Mouse (Mus musculus): ENCODE measurements around the gene Zbtb44. TPM values are rescaled to one million over a fixed set of nuclear protein-coding genes. Genes with fewer than 3 reads are reported as not detected.

The Zbtb44 gene
- total and polyA plus RNA-seq, 3 experiments = 9.8 to 15.1 TPM; not detected in 1

DNA sequence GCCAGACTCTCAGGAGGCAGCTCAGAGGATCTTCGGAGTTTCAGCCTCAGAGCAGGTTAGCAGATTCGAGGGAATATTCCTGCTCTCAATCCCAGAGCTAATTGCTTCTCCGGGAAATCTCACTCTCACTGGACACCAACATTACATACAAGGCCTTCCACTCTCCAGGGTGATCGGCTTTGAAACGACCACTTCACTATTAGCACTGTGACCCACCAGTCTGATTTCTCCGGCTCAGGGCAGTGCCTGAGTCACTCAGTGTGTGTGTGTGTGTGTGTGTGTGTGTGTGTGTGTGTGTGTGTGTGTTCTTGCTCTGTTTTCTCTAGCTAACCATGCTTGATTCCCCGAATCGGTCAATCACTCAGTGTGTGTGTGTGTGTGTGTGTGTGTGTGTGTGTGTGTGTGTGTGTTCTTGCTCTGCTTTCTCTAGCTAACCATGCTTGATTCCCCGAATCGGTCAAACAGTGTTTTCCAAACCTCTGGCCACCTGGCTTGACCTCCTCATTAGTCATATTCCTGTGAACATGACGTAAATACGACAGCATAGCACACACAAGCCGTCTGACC, 92.1 kb downstream of the Zbtb44 start:
- H3K79me2 ChIP-seq (ENCODE audit: control insufficient read depth, insufficient read depth, low read length, poor library complexity) = no peaks in the 10 kb centered on the region
- H3K4me3 ChIP-seq (ENCODE audit: control insufficient read depth in 1 of 2, insufficient read depth in 1 of 2, low read depth in 2 of 2, low read length in 2 of 2) = no peak overlapping the region
- DNase-seq (ENCODE audit: low read depth, low spot score) = no peak
- no peaks in the 10 kb centered on the region; a peak in 2 of 4 replicates for H3K27me3 ChIP-seq (ENCODE audit: control insufficient read depth in 1 of 2, insufficient read depth in 2 of 2, low read length in 2 of 2)
- H3K9me3 ChIP-seq (replicated peaks; ENCODE audit: insufficient read depth, low read length) = no peaks in the 10 kb centered on the region
- H3K4me1 ChIP-seq (ENCODE audit: control insufficient read depth in 1 of 2, insufficient read depth in 2 of 2, low read length in 2 of 2) = no peaks in the 10 kb centered on the region
- no peak overlapping the region for H3K27ac ChIP-seq (ENCODE audit: control insufficient read depth, low read depth, low read length)
- no peak overlapping the region for H3K9ac ChIP-seq (ENCODE audit: control insufficient read depth, low read depth, low read length, poor library complexity, severe bottlenecking)
- H3K36me3 ChIP-seq (ENCODE audit: control insufficient read depth in 1 of 2, insufficient read depth in 2 of 2, low read length in 2 of 2) = no peaks in the 10 kb centered on the region
- TF ChIP-seq POLR2A (IDR thresholded peaks at IDR 0.05; ENCODE audit: control insufficient read depth in 1 of 2, insufficient read depth in 1 of 2, low read depth in 1 of 2, low read length in 2 of 2, poor library complexity in 1 of 2) (no peak), ZC3H11A (IDR thresholded peaks at IDR 0.05; ENCODE audit: low read depth, low read length) (no peak), TAL1 (IDR thresholded peaks at IDR 0.05; ENCODE audit: low read length) (no peak), NRF1 (IDR thresholded peaks at IDR 0.05; ENCODE audit: insufficient read depth, low read depth, low read length, poor library complexity, severe bottlenecking) (no peak), GABPA (IDR thresholded peaks at IDR 0.05; ENCODE audit: low read depth, low read length) (no peak), SIN3A (IDR thresholded peaks at IDR 0.05; ENCODE audit: low read length) (no peak), CHD2 (IDR thresholded peaks at IDR 0.05; ENCODE audit: low read length) (no peak), MAZ (IDR thresholded peaks at IDR 0.05; ENCODE audit: low read depth, low read length) (no peak), RCOR1 (IDR thresholded peaks at IDR 0.05; ENCODE audit: low read depth, low read length) (no peak), ZMIZ1 (IDR thresholded peaks at IDR 0.05; ENCODE audit: low read depth, low read length) (no peak)

Other genes starting within 250 kb of the Zbtb44 start
- not detected in 2 replicates for gene Adamts15, start 108.2 kb upstream of the Zbtb44 start, total RNA-seq (2012; rRNA removed)
- gene Adamts15, start 108.2 kb upstream of the Zbtb44 start, polyA plus RNA-seq (2012; ENCODE audit: insufficient read depth in 1 of 2, insufficient read length in 2 of 2, low read depth in 1 of 2, low replicate concordance in 2 of 2, missing spikeins in 1 of 2) = under 1 TPM in 1 of 2 experiments, not detected in 1; 0.07 TPM
- not detected in 2 replicates for gene Adamts8, start 88.1 kb upstream of the Zbtb44 start, total RNA-seq (2012; rRNA removed)
- not detected for gene Adamts8, start 88.1 kb upstream of the Zbtb44 start, polyA plus RNA-seq (2012; ENCODE audit: insufficient read depth in 1 of 2, insufficient read length in 2 of 2, low read depth in 1 of 2, low replicate concordance in 2 of 2, missing spikeins in 1 of 2)
- 0.08 and 0.10 TPM in 2 replicates for gene St14, start 101.2 kb downstream of the Zbtb44 start, total RNA-seq (2012; rRNA removed)
- gene St14, start 101.2 kb downstream of the Zbtb44 start, polyA plus RNA-seq (2012; ENCODE audit: insufficient read depth in 1 of 2, insufficient read length in 2 of 2, low read depth in 1 of 2, low replicate concordance in 2 of 2, missing spikeins in 1 of 2) = under 1 TPM in 1 of 2 experiments, not detected in 1; 0.19 TPM
- gene Aplp2, start 181.2 kb downstream of the Zbtb44 start, total RNA-seq (2012; rRNA removed) = 33.5 and 37.6 TPM in 2 replicates
- 10 to 100 TPM in 1 of 2 experiments, not detected in 1; 60.6 TPM for gene Aplp2, start 181.2 kb downstream of the Zbtb44 start, polyA plus RNA-seq (2012; ENCODE audit: insufficient read depth in 1 of 2, insufficient read length in 2 of 2, low read depth in 1 of 2, low replicate concordance in 2 of 2, missing spikeins in 1 of 2)
- 3.4 and 4.9 TPM in 2 replicates for gene Prdm10, start 249.9 kb downstream of the Zbtb44 start, total RNA-seq (2012; rRNA removed)
- 1 to 10 TPM in 1 of 2 experiments, not detected in 1; 8.7 TPM for gene Prdm10, start 249.9 kb downstream of the Zbtb44 start, polyA plus RNA-seq (2012; ENCODE audit: insufficient read depth in 1 of 2, insufficient read length in 2 of 2, low read depth in 1 of 2, low replicate concordance in 2 of 2, missing spikeins in 1 of 2)